Mouse (Mus musculus): ENCODE data around the gene Ago4. TPM values are rescaled to one million over a fixed set of nuclear protein-coding genes. Genes with fewer than 3 reads are reported as not detected.
A peak's percentile ranks its signal among the peaks of the same experiment; 100 is the strongest.

Gene Ago4
- polyA plus RNA-seq, 1 experiment from 2014 or later, result 1.5 TPM

GRCm38 (mm10) chr4:126466251-126466750, 67.0 kb downstream of the Ago4 start:
- H3K4me3 ChIP-seq (ENCODE audit: low read length), result peak overlapping the region; percentile 11; the same call in 1 of the 2 replicates

DNA sequence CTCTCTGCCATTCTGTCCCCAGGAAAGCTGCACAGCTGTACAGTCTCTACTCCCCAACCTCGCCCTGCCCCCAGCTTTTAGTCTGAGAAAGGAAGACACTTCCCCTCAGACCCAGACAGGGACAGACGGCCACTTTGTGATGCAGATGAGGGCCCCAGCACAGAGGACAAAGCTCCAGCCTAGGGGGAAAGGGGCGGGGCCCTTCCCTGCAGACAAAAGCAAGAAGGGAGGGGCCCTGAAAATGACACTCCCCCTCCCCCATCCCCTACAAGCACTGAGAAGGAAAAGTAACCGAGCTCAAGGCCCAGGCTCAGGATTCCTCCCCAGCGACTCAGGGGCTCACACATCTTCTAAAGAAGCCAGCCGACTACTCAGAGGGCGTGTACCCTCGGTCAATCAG, 67.4 kb downstream of the Ago4 start:
- H3K4me3 ChIP-seq (ENCODE audit: low read length), result peak overlapping the region; percentile 11
- peak overlapping the region; percentile 35 for H3K4me2 ChIP-seq (replicated peaks; ENCODE audit: low read depth, low read length)
- peak; percentile 30 for ATAC-seq (ENCODE audit: low FRiP score, low TSS enrichment)
- H3K4me1 ChIP-seq (ENCODE audit: insufficient read depth, low read length), result peaks cover 34% of the 10 kb centered on the region
- H3K36me3 ChIP-seq (ENCODE audit: insufficient read depth, low read length), result no peaks in the 10 kb centered on the region
- H3K27ac ChIP-seq (ENCODE audit: low read length), result peak overlapping the region; percentile 64
- WGBS, result 12% methylated on average over 8 of the region's 8 CpGs
- no peaks in the 10 kb centered on the region for H3K27me3 ChIP-seq (ENCODE audit: insufficient read depth, low read length)
- no peaks in the 10 kb centered on the region for H3K9me3 ChIP-seq (ENCODE audit: low read length)
- peak overlapping the region; percentile 31; the same call in 1 of the 2 replicates for H3K9ac ChIP-seq (replicated peaks; ENCODE audit: low read length)

More at GRCm38 (mm10) chr4:126466251-126466750, 67.0 kb downstream of the Ago4 start:
- Histone ChIP-seq H3K27me3 (ENCODE audit: insufficient read depth, low read length) (no peaks in the 10 kb centered on the region), H3K9me3 (ENCODE audit: low read length) (no peaks in the 10 kb centered on the region), H3K4me2 (replicated peaks; ENCODE audit: low read depth, low read length) (peak overlapping the region; percentile 35), H3K4me1 (ENCODE audit: insufficient read depth, low read length) (peaks cover 34% of the 10 kb centered on the region), H3K36me3 (ENCODE audit: insufficient read depth, low read length) (no peaks in the 10 kb centered on the region), H3K9ac (replicated peaks; ENCODE audit: low read length) (peak overlapping the region; percentile 31; the same call in 1 of the 2 replicates), H3K27ac (ENCODE audit: low read length) (peak overlapping the region; percentile 64)
- 35% methylated on average over 8 of the region's 8 CpGs for WGBS
- ATAC-seq (ENCODE audit: low FRiP score, low TSS enrichment), result no peak

DNA sequence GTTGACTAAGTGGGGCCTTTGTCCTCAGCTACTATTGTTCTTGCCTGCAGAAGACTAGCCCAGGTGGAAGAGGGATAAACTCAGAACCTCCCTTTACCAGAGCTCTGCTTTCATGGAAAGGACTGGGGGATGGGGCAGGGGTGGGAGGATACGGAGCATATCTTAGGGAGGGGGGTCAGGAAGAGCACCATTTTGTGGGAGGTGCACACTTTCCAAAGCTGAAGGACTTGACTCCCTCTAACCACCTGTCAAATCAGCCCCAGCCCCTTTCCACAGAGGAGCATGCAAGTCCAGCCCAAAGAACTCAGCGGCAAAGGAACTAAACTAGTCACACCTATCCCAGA, 68.4 kb downstream of the Ago4 start:
- peaks cover 9% of the 10 kb centered on the region; the same call in 1 of the 2 replicates for H3K36me3 ChIP-seq (ENCODE audit: insufficient read depth, low read length)

DNA sequence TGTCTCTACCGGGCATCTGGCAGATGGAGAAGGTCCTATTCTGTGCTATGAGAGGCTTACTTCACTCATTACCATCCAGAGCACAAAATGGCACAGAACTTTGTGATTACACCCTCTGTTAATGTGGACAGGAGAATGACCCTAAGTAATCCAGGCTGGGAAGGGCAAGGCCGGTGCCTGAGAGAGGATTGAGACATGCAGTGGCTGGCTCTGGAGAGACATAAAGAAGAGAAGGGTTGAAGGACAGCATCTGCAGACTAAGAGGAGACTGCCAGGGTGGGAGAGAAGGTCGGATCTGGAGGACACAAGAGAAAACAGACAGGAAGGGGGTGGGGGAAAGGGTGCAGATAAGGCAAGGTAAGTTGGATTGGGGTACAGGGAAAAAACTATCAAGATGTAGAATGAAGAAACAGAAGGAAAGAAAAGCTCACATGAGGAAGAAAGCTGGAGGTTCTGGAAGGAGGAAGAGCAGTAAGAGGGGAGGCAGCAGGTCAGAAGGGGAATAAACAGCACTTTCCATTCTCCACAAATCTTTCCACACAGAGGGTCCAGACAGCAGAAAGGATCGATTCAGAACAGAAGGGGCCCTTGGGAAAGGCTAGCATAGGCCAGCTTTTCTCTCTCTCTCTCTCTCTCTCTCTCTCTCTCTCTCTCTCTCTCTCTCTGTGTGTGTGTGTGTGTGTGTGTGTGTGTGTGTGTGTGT, 68.9 kb downstream of the Ago4 start:
- Histone ChIP-seq H3K9ac (replicated peaks; ENCODE audit: low read length) (no peak overlapping the region), H3K9me3 (ENCODE audit: low read length) (no peaks in the 10 kb centered on the region), H3K36me3 (ENCODE audit: insufficient read depth, low read length) (peaks cover 14% of the 10 kb centered on the region), H3K4me1 (ENCODE audit: insufficient read depth, low read length) (peaks cover 34% of the 10 kb centered on the region), H3K27ac (ENCODE audit: low read length) (no peak overlapping the region), H3K4me2 (replicated peaks; ENCODE audit: low read depth, low read length) (no peak overlapping the region), H3K4me3 (ENCODE audit: low read length) (no peak overlapping the region), H3K27me3 (ENCODE audit: insufficient read depth, low read length) (no peaks in the 10 kb centered on the region)
- no peak for ATAC-seq (ENCODE audit: low FRiP score, low TSS enrichment)
- 35% methylated on average over 4 of the region's 4 CpGs for WGBS

More for the DNA sequence above, 68.4 kb downstream of the Ago4 start:
- WGBS, result 16% methylated on average over 2 of the region's 2 CpGs
- ATAC-seq (ENCODE audit: low FRiP score, low TSS enrichment), result no peak
- H3K27me3 ChIP-seq (ENCODE audit: insufficient read depth, low read length), result no peaks in the 10 kb centered on the region
- H3K9ac ChIP-seq (replicated peaks; ENCODE audit: low read length), result no peak overlapping the region
- peaks cover 34% of the 10 kb centered on the region for H3K4me1 ChIP-seq (ENCODE audit: insufficient read depth, low read length)
- no peak overlapping the region for H3K27ac ChIP-seq (ENCODE audit: low read length)
- no peaks in the 10 kb centered on the region for H3K9me3 ChIP-seq (ENCODE audit: low read length)
- H3K4me2 ChIP-seq (replicated peaks; ENCODE audit: low read depth, low read length), result no peak overlapping the region
- no peak overlapping the region for H3K4me3 ChIP-seq (ENCODE audit: low read length)

DNA sequence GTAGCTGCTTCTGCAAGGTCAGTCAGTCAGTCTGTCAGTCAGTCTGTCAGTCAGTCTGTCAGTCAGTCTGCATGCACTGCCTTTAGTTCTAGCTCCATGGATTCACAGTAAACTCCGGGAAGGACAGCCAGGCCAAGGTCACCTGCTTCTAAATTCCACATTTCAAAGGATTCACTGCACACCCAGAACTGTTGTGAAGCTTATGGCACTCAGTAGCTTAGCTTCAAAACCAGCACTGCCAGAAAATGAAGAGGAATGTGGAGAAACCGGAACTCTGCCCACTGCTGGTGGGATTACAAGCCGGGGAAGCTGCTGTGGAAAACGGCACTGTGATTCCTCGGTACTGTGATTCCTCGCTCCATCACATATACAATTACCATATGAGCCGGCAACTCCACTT, 77.8 kb downstream of the Ago4 start:
- 89% methylated on average over 7 of the region's 7 CpGs for WGBS
- Histone ChIP-seq H3K4me3 (ENCODE audit: low read length) (no peak overlapping the region), H3K27me3 (ENCODE audit: insufficient read depth, low read length) (no peaks in the 10 kb centered on the region), H3K36me3 (ENCODE audit: insufficient read depth, low read length) (peaks cover 64% of the 10 kb centered on the region), H3K9ac (replicated peaks; ENCODE audit: low read length) (no peak overlapping the region), H3K4me1 (ENCODE audit: insufficient read depth, low read length) (no peaks in the 10 kb centered on the region), H3K27ac (ENCODE audit: low read length) (no peak overlapping the region), H3K9me3 (ENCODE audit: low read length) (no peaks in the 10 kb centered on the region), H3K4me2 (replicated peaks; ENCODE audit: low read depth, low read length) (no peak overlapping the region)
- no peak for ATAC-seq (ENCODE audit: low FRiP score, low TSS enrichment)

GRCm38 (mm10) chr4:126454547-126455254, 78.6 kb downstream of the Ago4 start:
- H3K27me3 ChIP-seq (ENCODE audit: insufficient read depth, low read length), result no peaks in the 10 kb centered on the region
- no peak overlapping the region for H3K27ac ChIP-seq (ENCODE audit: low read length)
- WGBS, result 92% methylated on average over 5 of the region's 5 CpGs
- no peaks in the 10 kb centered on the region for H3K9me3 ChIP-seq (ENCODE audit: low read length)
- H3K36me3 ChIP-seq (ENCODE audit: insufficient read depth, low read length), result peaks cover 60% of the 10 kb centered on the region
- H3K9ac ChIP-seq (replicated peaks; ENCODE audit: low read length), result no peak overlapping the region
- ATAC-seq (ENCODE audit: low FRiP score, low TSS enrichment), result no peak
- no peak overlapping the region for H3K4me2 ChIP-seq (replicated peaks; ENCODE audit: low read depth, low read length)
- H3K4me1 ChIP-seq (ENCODE audit: insufficient read depth, low read length), result no peaks in the 10 kb centered on the region
- H3K4me3 ChIP-seq (ENCODE audit: low read length), result no peak overlapping the region

DNA sequence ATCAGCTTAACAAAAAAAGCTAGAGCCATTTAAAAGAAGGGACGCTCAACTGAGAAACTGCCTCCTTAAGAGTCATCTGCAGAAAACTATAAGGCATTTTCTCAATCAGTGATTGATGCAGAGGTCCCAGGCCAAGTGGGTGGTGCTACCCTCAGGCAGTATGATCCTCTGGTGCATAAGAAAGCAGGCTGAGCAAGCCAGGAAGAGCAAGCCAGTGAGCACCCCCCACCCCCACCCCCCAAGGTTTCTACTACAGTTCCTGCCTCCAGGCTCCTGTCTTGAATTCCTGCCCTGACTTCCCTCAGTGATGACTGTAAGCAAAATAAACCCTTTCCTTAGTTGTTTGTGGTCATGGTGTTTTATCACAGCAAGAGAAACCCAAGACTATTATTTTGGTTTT, 83.0 kb downstream of the Ago4 start:
- ATAC-seq (ENCODE audit: low FRiP score, low TSS enrichment), result no peak
- H3K4me3 ChIP-seq (ENCODE audit: low read length), result no peak overlapping the region

GRCm38 (mm10) chr4:126447126-126447525, 86.1 kb downstream of the Ago4 start:
- Histone ChIP-seq H3K9me3 (ENCODE audit: low read length) (no peaks in the 10 kb centered on the region), H3K4me3 (ENCODE audit: low read length) (no peak overlapping the region), H3K27me3 (ENCODE audit: insufficient read depth, low read length) (no peaks in the 10 kb centered on the region), H3K9ac (replicated peaks; ENCODE audit: low read length) (no peak overlapping the region), H3K4me2 (replicated peaks; ENCODE audit: low read depth, low read length) (no peak overlapping the region), H3K4me1 (ENCODE audit: insufficient read depth, low read length) (no peaks in the 10 kb centered on the region), H3K27ac (ENCODE audit: low read length) (no peak overlapping the region), H3K36me3 (ENCODE audit: insufficient read depth, low read length) (peaks cover 30% of the 10 kb centered on the region)
- WGBS, result 79% methylated on average over 7 of the region's 7 CpGs
- no peak for ATAC-seq (ENCODE audit: low FRiP score, low TSS enrichment)

More for the DNA sequence above, 83.0 kb downstream of the Ago4 start:
- Histone ChIP-seq H3K4me1 (ENCODE audit: insufficient read depth, low read length) (no peaks in the 10 kb centered on the region), H3K36me3 (ENCODE audit: insufficient read depth, low read length) (peaks cover 48% of the 10 kb centered on the region), H3K4me2 (replicated peaks; ENCODE audit: low read depth, low read length) (no peak overlapping the region), H3K27me3 (ENCODE audit: insufficient read depth, low read length) (no peaks in the 10 kb centered on the region), H3K9ac (replicated peaks; ENCODE audit: low read length) (no peak overlapping the region), H3K27ac (ENCODE audit: low read length) (no peak overlapping the region), H3K9me3 (ENCODE audit: low read length) (no peaks in the 10 kb centered on the region)
- WGBS, result 80% methylated on average over 1 of the region's 1 CpGs

GRCm38 (mm10) chr4:126444528-126444927, 88.7 kb downstream of the Ago4 start:
- 92% methylated on average over 3 of the region's 3 CpGs for WGBS
- H3K27me3 ChIP-seq (ENCODE audit: insufficient read depth, low read length), result no peaks in the 10 kb centered on the region
- no peak overlapping the region for H3K9ac ChIP-seq (replicated peaks; ENCODE audit: low read length)
- no peak overlapping the region for H3K4me2 ChIP-seq (replicated peaks; ENCODE audit: low read depth, low read length)
- no peak overlapping the region for H3K4me3 ChIP-seq (ENCODE audit: low read length)
- H3K27ac ChIP-seq (ENCODE audit: low read length), result no peak overlapping the region
- H3K9me3 ChIP-seq (ENCODE audit: low read length), result no peaks in the 10 kb centered on the region
- no peaks in the 10 kb centered on the region for H3K4me1 ChIP-seq (ENCODE audit: insufficient read depth, low read length)
- peaks cover 44% of the 10 kb centered on the region for H3K36me3 ChIP-seq (ENCODE audit: insufficient read depth, low read length)
- ATAC-seq (ENCODE audit: low FRiP score, low TSS enrichment), result no peak

Data from kidney, embryonic 16.5 days (tissue).